Mouse (Mus musculus): Measurements from ENCODE around the gene Stra6.

DNA sequence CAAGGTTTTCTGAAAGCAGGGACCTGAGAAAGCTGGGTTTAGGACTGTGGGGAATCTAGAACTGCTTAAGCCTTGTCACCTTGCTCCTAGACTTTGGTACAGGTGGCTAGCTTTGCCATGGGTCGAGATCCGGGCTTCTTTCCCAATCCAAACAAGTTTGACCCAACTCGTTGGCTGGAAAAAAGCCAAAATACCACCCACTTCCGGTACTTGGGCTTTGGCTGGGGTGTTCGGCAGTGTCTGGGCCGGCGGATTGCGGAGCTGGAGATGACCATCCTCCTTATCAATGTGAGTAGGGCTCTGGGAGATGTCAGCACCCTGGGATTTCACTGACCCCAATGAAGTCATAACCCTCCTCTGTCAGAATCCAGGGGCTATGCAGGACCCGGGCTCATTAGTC lies 37.6 kb upstream of the Stra6 start:
- TF ChIP-seq POLR2A (IDR thresholded peaks at IDR 0.05; ENCODE audit: low read depth, low read length) (no peak), CTCF (IDR thresholded peaks at IDR 0.05; ENCODE audit: extremely low read depth, insufficient read depth, insufficient read length, insufficient replicate concordance) (no peak)

Measured in spleen, adult 2 months (tissue).